Mouse (Mus musculus) liver, embryonic 16.5 days (tissue): ENCODE measurements around the gene Prickle4. TPM values are rescaled to one million over a fixed set of nuclear protein-coding genes. Genes with fewer than 3 reads are reported as not detected.

Experiments used
- ATAC-seq: fragments of 200-750 bp; cut with Nextera tagmentation; 2 replicates; pipeline ENCODE4 v1.8.0; 2017; ENCODE audit warnings: low read depth, mild to moderate bottlenecking, moderate number of reproducible peaks, moderate library complexity
- H3K27ac ChIP-seq: fragments of 300-500 bp; sonication (generic); 2 replicates; pipeline ENCODE4 v1.5.1; 2014; ENCODE audit warnings: mild to moderate bottlenecking, low read length
- H3K27me3 ChIP-seq: fragments of 300-500 bp; sonication (generic); 2 replicates; pipeline ENCODE4 v1.6.1; 2014; ENCODE audit warnings: low read depth, low read length, mixed read lengths; ENCODE audit not compliant: control insufficient read depth, insufficient read depth
- H3K36me3 ChIP-seq: fragments of 300-500 bp; sonication (generic); 2 replicates; pipeline ENCODE4 v1.6.1; 2014; ENCODE audit warnings: mild to moderate bottlenecking; ENCODE audit not compliant: control insufficient read depth, insufficient read depth
- H3K4me1 ChIP-seq: fragments of 300-500 bp; sonication (generic); 2 replicates; pipeline ENCODE4 v1.6.1; 2014; ENCODE audit warnings: low read depth, low read length, mixed read lengths; ENCODE audit not compliant: control insufficient read depth
- H3K4me2 ChIP-seq: fragments of 300-500 bp; sonication (generic); 2 replicates; pipeline ENCODE4 v1.6.1; 2014; ENCODE audit warnings: low read depth, low read length, mixed read lengths
- H3K4me3 ChIP-seq: fragments of 300-500 bp; sonication (generic); 2 replicates; pipeline ENCODE4 v1.5.1; 2014; ENCODE audit warnings: low read depth, mild to moderate bottlenecking, low read length
- H3K9ac ChIP-seq: fragments of 300-500 bp; sonication (generic); 2 replicates; pipeline ENCODE4 v1.6.1; 2014; ENCODE audit warnings: low read depth, low read length
- H3K9me3 ChIP-seq: fragments of 300-500 bp; sonication (generic); replicated peaks from 2 replicates; pipeline ENCODE4 v1.6.1; 2016; ENCODE audit warnings: low read length; ENCODE audit not compliant: control insufficient read depth
- WGBS: fragments of 180-500 bp; shearing (Covaris S2); extraction: QIAGEN DNeasy Blood & Tissue Kit; methylation state at CpG from one replicate; pipeline ENCODE4 v1.1.7; 2014; ENCODE audit not compliant: insufficient replicate concordance; 5-methylcytosine and 5-hydroxymethylcytosine counted together
- polyA plus RNA-seq: library from polyadenylated mRNA; unstranded; fragments of >200 nt; fragmentation: Nextera tagmentation; extraction: Ambion mirVana; gene quantifications from 2 replicates; pipeline ENCODE4 v1.2.1, GENCODE M21; 2015

Prickle4 gene
- polyA plus RNA-seq, 1 experiment from 2014 or later = 0.25 TPM

DNA sequence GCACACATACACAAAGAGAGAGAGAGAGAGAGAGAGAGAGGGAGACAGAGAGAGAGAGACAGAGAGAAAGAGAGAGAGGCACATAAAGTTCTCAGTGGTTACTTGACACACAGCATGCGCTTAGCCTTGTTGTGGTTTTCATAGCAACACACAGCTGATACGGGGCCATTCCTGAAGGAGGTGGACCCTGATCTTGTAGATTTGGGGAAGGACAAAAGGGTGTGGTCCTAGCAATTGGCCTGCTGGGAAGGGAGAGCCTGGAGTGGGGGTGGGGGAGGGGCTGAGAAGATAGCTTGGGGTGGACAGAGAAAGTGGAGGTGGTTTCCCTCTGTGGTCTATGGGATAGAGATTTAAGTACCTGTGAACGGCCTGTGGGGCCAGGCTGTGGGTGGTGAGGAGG lies 15.5 kb upstream of the Prickle4 start:
- H3K27me3 ChIP-seq = no peaks in the 10 kb centered on the region
- H3K36me3 ChIP-seq = no peaks in the 10 kb centered on the region
- no peak for ATAC-seq
- H3K4me2 ChIP-seq = no peak overlapping the region
- 28% methylated on average over 3 of the region's 3 CpGs for WGBS
- H3K4me3 ChIP-seq = no peak overlapping the region
- no peaks in the 10 kb centered on the region for H3K4me1 ChIP-seq
- no peaks in the 10 kb centered on the region for H3K9me3 ChIP-seq
- H3K27ac ChIP-seq = no peak overlapping the region
- H3K9ac ChIP-seq = no peak overlapping the region

DNA sequence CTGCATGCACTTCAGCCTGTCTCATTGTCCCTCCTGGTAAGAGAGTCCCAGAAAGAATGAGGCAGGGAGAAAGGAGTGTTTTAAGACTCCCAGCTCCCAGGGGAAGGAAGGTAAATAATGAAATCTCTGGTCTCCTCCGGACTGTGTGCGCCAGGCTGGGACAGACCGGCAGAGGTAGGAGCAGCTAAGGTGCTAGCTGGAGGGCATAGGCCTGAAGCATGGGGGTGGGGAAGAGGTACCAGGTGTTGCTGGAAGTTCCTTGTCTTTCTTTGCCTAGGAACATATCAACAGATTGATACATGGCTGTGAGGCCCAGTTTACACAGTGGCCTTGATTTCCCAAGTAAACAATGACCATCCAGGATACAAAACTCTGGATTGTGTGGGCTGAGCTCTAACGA lies 14.4 kb upstream of the Prickle4 start:
- H3K9me3 ChIP-seq = no peaks in the 10 kb centered on the region
- no peak overlapping the region for H3K27ac ChIP-seq
- no peak overlapping the region for H3K4me3 ChIP-seq
- H3K9ac ChIP-seq = no peak overlapping the region
- no peak overlapping the region for H3K4me2 ChIP-seq
- H3K27me3 ChIP-seq = no peaks in the 10 kb centered on the region; the same call in 1 of the 2 replicates
- no peaks in the 10 kb centered on the region for H3K36me3 ChIP-seq
- ATAC-seq = no peak
- WGBS = 66% methylated on average over 4 of the region's 4 CpGs
- no peaks in the 10 kb centered on the region for H3K4me1 ChIP-seq

- H3K9me3 ChIP-seq = no peaks in the 10 kb centered on the region
- no peaks in the 10 kb centered on the region for H3K36me3 ChIP-seq
- ATAC-seq = no peak
- H3K4me2 ChIP-seq = no peak overlapping the region
- no peak overlapping the region for H3K4me3 ChIP-seq
- peaks cover 8% of the 10 kb centered on the region for H3K27me3 ChIP-seq
- no peak overlapping the region for H3K9ac ChIP-seq
- WGBS = 66% methylated on average over 3 of the region's 3 CpGs
- no peak overlapping the region for H3K27ac ChIP-seq
- no peaks in the 10 kb centered on the region for H3K4me1 ChIP-seq
Observed at GRCm38 (mm10) chr17:47707961-47708360, 13.4 kb upstream of the Prickle4 start.

GRCm38 (mm10) chr17:47706196-47706595 lies 11.7 kb upstream of the Prickle4 start:
- Histone ChIP-seq H3K4me1 (no peaks in the 10 kb centered on the region), H3K4me3 (no peak overlapping the region), H3K36me3 (no peaks in the 10 kb centered on the region; the same call in 1 of the 2 replicates), H3K9me3 (no peaks in the 10 kb centered on the region), H3K9ac (no peak overlapping the region), H3K27me3 (peaks cover 8% of the 10 kb centered on the region), H3K27ac (no peak overlapping the region), H3K4me2 (no peak overlapping the region)
- WGBS = 67% methylated on average over 1 of the region's 1 CpGs
- ATAC-seq = no peak

GRCm38 (mm10) chr17:47704692-47705091 lies 10.2 kb upstream of the Prickle4 start:
- H3K36me3 ChIP-seq = no peaks in the 10 kb centered on the region; the same call in 1 of the 2 replicates
- no peak overlapping the region for H3K27ac ChIP-seq
- peaks cover 2% of the 10 kb centered on the region; the same call in 1 of the 2 replicates for H3K4me1 ChIP-seq
- ATAC-seq = no peak
- H3K9ac ChIP-seq = no peak overlapping the region
- H3K4me2 ChIP-seq = no peak overlapping the region
- WGBS = 52% methylated on average over 4 of the region's 4 CpGs
- no peaks in the 10 kb centered on the region for H3K9me3 ChIP-seq
- H3K27me3 ChIP-seq = peaks cover 8% of the 10 kb centered on the region
- H3K4me3 ChIP-seq = no peak overlapping the region

- H3K27me3 ChIP-seq = peaks cover 8% of the 10 kb centered on the region
- no peak for ATAC-seq
- H3K4me3 ChIP-seq = no peak overlapping the region
Observed at GRCm38 (mm10) chr17:47703556-47703955, 9.0 kb upstream of the Prickle4 start.

GRCm38 (mm10) chr17:47702548-47703345 lies 8.2 kb upstream of the Prickle4 start:
- H3K27ac ChIP-seq = no peak overlapping the region
- H3K4me1 ChIP-seq = peaks cover 2% of the 10 kb centered on the region; the same call in 1 of the 2 replicates
- no peaks in the 10 kb centered on the region; the same call in 1 of the 2 replicates for H3K36me3 ChIP-seq
- no peak overlapping the region for H3K9ac ChIP-seq
- 38% methylated on average over 28 of the region's 28 CpGs for WGBS
- no peaks in the 10 kb centered on the region for H3K9me3 ChIP-seq
- no peak overlapping the region for H3K4me3 ChIP-seq
- no peak for ATAC-seq
- no peak overlapping the region for H3K4me2 ChIP-seq
- peaks cover 8% of the 10 kb centered on the region for H3K27me3 ChIP-seq

More at GRCm38 (mm10) chr17:47703556-47703955, 9.0 kb upstream of the Prickle4 start:
- Histone ChIP-seq H3K27ac (no peak overlapping the region), H3K4me1 (peaks cover 2% of the 10 kb centered on the region; the same call in 1 of the 2 replicates), H3K36me3 (no peaks in the 10 kb centered on the region; the same call in 1 of the 2 replicates), H3K9ac (no peak overlapping the region), H3K9me3 (no peaks in the 10 kb centered on the region), H3K4me2 (no peak overlapping the region)
- 19% methylated on average over 20 of the region's 20 CpGs for WGBS

DNA sequence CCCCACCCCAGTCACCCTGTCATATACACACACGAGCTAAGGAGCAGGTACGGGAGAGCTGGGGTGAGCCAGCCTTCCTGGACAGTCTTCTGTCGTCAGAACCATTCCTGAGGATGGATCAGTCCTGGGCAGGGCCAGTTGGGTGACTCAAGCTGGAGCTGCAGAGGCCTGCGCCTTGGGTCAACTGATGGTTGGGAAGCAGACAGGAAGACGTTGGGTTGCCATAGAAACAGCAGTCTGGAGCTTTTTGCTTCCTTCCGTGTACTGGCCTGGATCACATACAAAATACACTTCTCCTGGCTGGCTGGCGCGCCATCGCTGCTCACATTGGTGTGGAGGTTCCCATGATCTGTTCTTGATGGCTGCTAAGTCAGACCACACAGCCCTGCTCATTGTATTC lies 7.3 kb upstream of the Prickle4 start:
- H3K27me3 ChIP-seq = peaks cover 11% of the 10 kb centered on the region
- H3K4me1 ChIP-seq = peaks cover 2% of the 10 kb centered on the region; the same call in 1 of the 2 replicates
- H3K9me3 ChIP-seq = no peaks in the 10 kb centered on the region
- ATAC-seq = no peak
- H3K27ac ChIP-seq = no peak overlapping the region
- 60% methylated on average over 9 of the region's 9 CpGs for WGBS
- no peak overlapping the region for H3K9ac ChIP-seq
- no peak overlapping the region for H3K4me2 ChIP-seq
- H3K4me3 ChIP-seq = no peak overlapping the region
- no peaks in the 10 kb centered on the region; the same call in 1 of the 2 replicates for H3K36me3 ChIP-seq

- Histone ChIP-seq H3K36me3 (no peaks in the 10 kb centered on the region; the same call in 1 of the 2 replicates), H3K4me2 (no peak overlapping the region), H3K4me1 (peaks cover 15% of the 10 kb centered on the region), H3K4me3 (no peak overlapping the region), H3K9me3 (no peaks in the 10 kb centered on the region), H3K27ac (peak overlapping the region; percentile 27), H3K27me3 (peaks cover 24% of the 10 kb centered on the region), H3K9ac (no peak overlapping the region)
- no peak for ATAC-seq
- 43% methylated on average over 2 of the region's 2 CpGs for WGBS
Observed at GRCm38 (mm10) chr17:47699055-47699454, 4.5 kb upstream of the Prickle4 start.
